Mouse (Mus musculus) cerebellum, adult 2 months (tissue): ENCODE data around the gene Fam155a.

Source experiments
- CTCF ChIP-seq: fragments of 200-500 bp; IDR thresholded peaks from 2 replicates; pipeline ENCODE4 v1.5.1; 2011; ENCODE audit warnings: low read depth, mild to moderate bottlenecking, control low read depth, low read length, moderate library complexity, borderline replicate concordance; ENCODE audit not compliant: insufficient read depth
- POLR2A ChIP-seq: fragments of 200-500 bp; IDR thresholded peaks from 2 replicates; pipeline ENCODE4 v1.6.1; 2011; ENCODE audit warnings: low read length, control low read depth, borderline replicate concordance; ENCODE audit not compliant: insufficient read depth

DNA sequence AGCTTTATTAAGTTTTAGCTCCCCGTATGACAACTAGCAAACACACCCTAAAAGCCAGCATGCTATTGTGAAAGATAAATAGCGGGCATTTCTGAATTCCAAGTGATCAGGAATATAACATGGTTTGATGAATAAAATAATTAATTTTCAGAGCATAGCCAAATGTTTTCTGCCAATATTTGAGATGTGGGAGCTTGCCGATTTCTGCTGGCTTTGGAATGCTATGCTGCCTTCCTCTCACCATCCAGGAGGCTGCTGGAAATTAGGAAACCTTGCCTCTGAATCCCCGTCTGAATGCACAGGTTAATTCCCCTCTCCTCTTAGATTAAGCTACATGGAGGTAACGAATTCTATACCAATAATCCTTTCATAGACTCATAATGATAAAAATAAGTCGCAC lies 116.1 kb downstream of the Fam155a start:
- TF ChIP-seq CTCF (no peak), POLR2A (no peak)
